Mouse (Mus musculus) midbrain, embryonic 13.5 days (tissue): ENCODE data around the gene Adcy4. TPM values are rescaled to one million over a fixed set of nuclear protein-coding genes. Genes with fewer than 3 reads are reported as not detected.

Experiments
- ATAC-seq: fragments of 200-750 bp; cut with Nextera tagmentation; 2 replicates; pipeline ENCODE4 v1.8.0; 2017; ENCODE audit warnings: mild to moderate bottlenecking, moderate TSS enrichment, moderate library complexity
- H3K27ac ChIP-seq: fragments of 300-500 bp; sonication (generic); 2 replicates; pipeline ENCODE4 v1.5.1; 2015; ENCODE audit warnings: inconsistent platforms, mild to moderate bottlenecking, moderate library complexity
- H3K27me3 ChIP-seq: fragments of 300-500 bp; sonication (generic); 2 replicates; pipeline ENCODE4 v1.6.1; 2015; ENCODE audit warnings: mild to moderate bottlenecking, inconsistent platforms
- H3K36me3 ChIP-seq: fragments of 300-500 bp; sonication (generic); 2 replicates; pipeline ENCODE4 v1.6.1; 2015; ENCODE audit warnings: mild to moderate bottlenecking, inconsistent platforms
- H3K4me1 ChIP-seq: fragments of 300-500 bp; sonication (generic); replicated peaks from 2 replicates; pipeline ENCODE4 v1.6.1; 2015; ENCODE audit warnings: inconsistent platforms
- H3K4me2 ChIP-seq: fragments of 300-500 bp; sonication (generic); replicated peaks from 2 replicates; pipeline ENCODE4 v1.6.1; 2015; ENCODE audit warnings: moderate library complexity, mild to moderate bottlenecking, inconsistent platforms
- H3K4me3 ChIP-seq: fragments of 300-500 bp; sonication (generic); replicated peaks from 2 replicates; pipeline ENCODE4 v1.5.1; 2015; ENCODE audit warnings: mild to moderate bottlenecking, inconsistent platforms
- H3K9ac ChIP-seq: fragments of 300-500 bp; sonication (generic); replicated peaks from 2 replicates; pipeline ENCODE4 v1.6.1; 2015; ENCODE audit warnings: mild to moderate bottlenecking, inconsistent platforms
- H3K9me3 ChIP-seq: fragments of 300-500 bp; sonication (generic); 2 replicates; pipeline ENCODE4 v1.6.1; 2016; ENCODE audit warnings: mild to moderate bottlenecking, inconsistent platforms
- WGBS: fragments of 180-500 bp; shearing (Covaris S2); methylation state at CpG from one replicate; pipeline ENCODE4 v1.1.7; 2015; 5-methylcytosine and 5-hydroxymethylcytosine counted together
- polyA plus RNA-seq: library from polyadenylated mRNA; unstranded; fragments of >200 nt; fragmentation: Nextera tagmentation; extraction: Ambion mirVana; gene quantifications from 2 replicates; pipeline ENCODE4 v1.2.1, GENCODE M21; 2015

The Adcy4 gene
- polyA plus RNA-seq, result 4.1 and 4.2 TPM in 2 replicates

GRCm38 (mm10) chr14:55783958-55784235 is at the start of gene Adcy4:
Gene Adcy4 (minus strand): TSS chr14:55784095.
- Histone ChIP-seq H3K27me3 (peaks cover 76% of the 10 kb centered on the region), H3K27ac (no peak within 1 kb of the TSS), H3K4me2 (peak within 1 kb of the TSS; percentile 46), H3K36me3 (no peaks in the 10 kb centered on the region), H3K4me1 (peaks cover 28% of the 10 kb centered on the region), H3K9me3 (no peaks in the 10 kb centered on the region), H3K9ac (peak within 1 kb of the TSS; percentile 39; the same call in 1 of the 2 replicates), H3K4me3 (peak within 1 kb of the TSS; percentile 26)
- whole genome bisulfite sequencing, result 5% methylated on average over 13 of the region's 13 CpGs
- ATAC-seq, result no peak

DNA sequence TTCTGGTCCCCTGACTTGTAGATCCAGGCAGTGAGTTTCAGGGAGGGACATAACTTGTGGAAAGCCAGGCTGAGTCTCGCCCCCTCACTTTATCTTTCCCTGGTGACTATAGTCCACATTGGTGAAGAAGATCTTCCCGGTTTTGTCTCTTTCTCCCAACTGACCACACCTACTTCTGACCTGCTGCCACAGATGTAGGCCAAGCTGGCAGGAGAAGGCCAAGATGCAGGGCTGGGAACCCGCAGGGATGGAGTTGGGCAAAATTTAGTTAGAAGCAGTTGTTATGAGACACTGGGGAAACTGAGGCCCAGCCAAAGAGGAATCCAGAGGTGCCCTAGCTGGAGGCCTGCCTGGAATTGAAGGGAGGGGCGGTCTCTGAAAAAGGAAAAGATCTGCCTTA is 49.2 kb upstream of the Adcy4 start:
- H3K4me3 ChIP-seq, result no peak overlapping the region
- H3K27me3 ChIP-seq, result no peaks in the 10 kb centered on the region
- WGBS, result 90% methylated on average over 4 of the region's 4 CpGs
- H3K9me3 ChIP-seq, result no peaks in the 10 kb centered on the region
- ATAC-seq, result no peak
- 0 out of 2 replicates have a peak overlapping the region, but pooled peaks have one; percentile 23 for H3K9ac ChIP-seq
- no peak overlapping the region for H3K27ac ChIP-seq
- no peak overlapping the region for H3K4me2 ChIP-seq
- no peaks in the 10 kb centered on the region for H3K4me1 ChIP-seq
- H3K36me3 ChIP-seq, result no peaks in the 10 kb centered on the region

- Histone ChIP-seq H3K4me1 (peaks cover 18% of the 10 kb centered on the region), H3K9me3 (no peaks in the 10 kb centered on the region), H3K4me2 (no peak overlapping the region), H3K36me3 (no peaks in the 10 kb centered on the region), H3K4me3 (no peak overlapping the region), H3K9ac (no peak overlapping the region), H3K27me3 (peaks cover 22% of the 10 kb centered on the region), H3K27ac (no peak overlapping the region)
- 90% methylated on average over 4 of the region's 4 CpGs for WGBS
- ATAC-seq, result no peak
These were observed 46.4 kb upstream of the Adcy4 start for GRCm38 (mm10) chr14:55830331-55830730.

DNA sequence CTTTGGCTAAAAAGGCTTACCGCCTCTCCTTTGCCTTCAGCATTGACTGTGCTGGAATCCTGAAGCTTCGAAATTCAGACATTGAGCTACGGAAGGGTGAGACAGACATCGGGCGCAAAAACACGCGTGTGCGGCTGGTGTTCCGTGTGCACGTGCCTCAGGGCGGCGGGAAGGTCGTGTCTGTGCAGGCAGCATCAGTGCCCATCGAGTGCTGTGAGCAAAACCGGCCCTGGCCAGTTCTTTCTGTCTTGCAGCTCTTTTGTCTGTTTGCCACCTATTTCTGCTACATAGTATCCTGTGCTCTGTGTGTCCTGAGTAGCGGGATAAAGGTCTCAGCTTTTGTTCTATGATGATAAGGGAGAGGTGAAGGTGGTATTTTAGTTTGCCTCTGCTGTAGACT is 46.0 kb upstream of the Adcy4 start:
- no peak overlapping the region for H3K4me2 ChIP-seq
- H3K4me3 ChIP-seq, result no peak overlapping the region
- ATAC-seq, result no peak
- 92% methylated on average over 16 of the region's 16 CpGs for WGBS
- peaks cover 22% of the 10 kb centered on the region for H3K4me1 ChIP-seq
- H3K27me3 ChIP-seq, result peaks cover 22% of the 10 kb centered on the region
- no peaks in the 10 kb centered on the region for H3K36me3 ChIP-seq
- H3K9me3 ChIP-seq, result no peaks in the 10 kb centered on the region
- no peak overlapping the region for H3K9ac ChIP-seq
- no peak overlapping the region for H3K27ac ChIP-seq

- Histone ChIP-seq H3K4me2 (no peak overlapping the region), H3K27me3 (peaks cover 25% of the 10 kb centered on the region)
- 63% methylated on average over 3 of the region's 3 CpGs for WGBS
These were observed 44.9 kb upstream of the Adcy4 start for GRCm38 (mm10) chr14:55828716-55829263.

GRCm38 (mm10) chr14:55826551-55827340 is 42.9 kb upstream of the Adcy4 start:
- H3K27ac ChIP-seq, result no peak overlapping the region

More at GRCm38 (mm10) chr14:55828716-55829263, 44.9 kb upstream of the Adcy4 start:
- H3K27ac ChIP-seq, result no peak overlapping the region
- no peak overlapping the region for H3K4me3 ChIP-seq
- no peaks in the 10 kb centered on the region for H3K36me3 ChIP-seq
- ATAC-seq, result no peak
- H3K9ac ChIP-seq, result no peak overlapping the region
- no peaks in the 10 kb centered on the region for H3K9me3 ChIP-seq
- peaks cover 33% of the 10 kb centered on the region for H3K4me1 ChIP-seq

DNA sequence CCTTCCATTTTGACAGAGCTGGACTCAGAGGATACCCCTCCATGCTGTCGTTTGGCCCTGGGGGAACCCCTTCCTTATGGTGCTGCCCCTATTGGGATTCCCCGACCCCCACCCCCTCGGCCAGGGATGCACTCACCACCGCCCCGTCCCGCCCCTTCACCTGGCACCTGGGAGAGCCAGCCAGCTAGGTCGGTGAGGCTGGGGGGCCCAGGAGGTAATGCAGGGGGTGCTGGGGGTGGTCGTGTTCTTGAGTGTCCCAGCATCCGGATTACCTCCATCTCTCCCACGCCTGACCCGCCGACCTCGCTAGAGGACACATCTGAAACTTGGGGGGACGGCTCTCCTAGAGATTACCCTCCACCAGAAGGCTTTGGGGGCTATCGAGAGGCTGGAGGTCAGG is 42.2 kb upstream of the Adcy4 start:
- no peak; the same call in 1 of the 2 replicates for ATAC-seq
- Histone ChIP-seq H3K9me3 (no peaks in the 10 kb centered on the region), H3K4me1 (peaks cover 45% of the 10 kb centered on the region), H3K9ac (peak overlapping the region; percentile 67), H3K4me3 (peak overlapping the region; percentile 65), H3K36me3 (no peaks in the 10 kb centered on the region), H3K27me3 (peaks cover 25% of the 10 kb centered on the region), H3K27ac (no peak overlapping the region), H3K4me2 (peak overlapping the region; percentile 87)
- 3% methylated on average over 15 of the region's 15 CpGs for WGBS

More at GRCm38 (mm10) chr14:55826551-55827340, 42.9 kb upstream of the Adcy4 start:
- no peaks in the 10 kb centered on the region for H3K36me3 ChIP-seq
- H3K4me1 ChIP-seq, result peaks cover 45% of the 10 kb centered on the region
- peak overlapping the region; percentile 54 for H3K9ac ChIP-seq
- 9% methylated on average over 41 of the region's 41 CpGs for WGBS
- peak overlapping the region; percentile 87 for H3K4me2 ChIP-seq
- H3K4me3 ChIP-seq, result peak overlapping the region; percentile 65
- ATAC-seq, result no peak
- H3K27me3 ChIP-seq, result peaks cover 25% of the 10 kb centered on the region
- no peaks in the 10 kb centered on the region for H3K9me3 ChIP-seq

DNA sequence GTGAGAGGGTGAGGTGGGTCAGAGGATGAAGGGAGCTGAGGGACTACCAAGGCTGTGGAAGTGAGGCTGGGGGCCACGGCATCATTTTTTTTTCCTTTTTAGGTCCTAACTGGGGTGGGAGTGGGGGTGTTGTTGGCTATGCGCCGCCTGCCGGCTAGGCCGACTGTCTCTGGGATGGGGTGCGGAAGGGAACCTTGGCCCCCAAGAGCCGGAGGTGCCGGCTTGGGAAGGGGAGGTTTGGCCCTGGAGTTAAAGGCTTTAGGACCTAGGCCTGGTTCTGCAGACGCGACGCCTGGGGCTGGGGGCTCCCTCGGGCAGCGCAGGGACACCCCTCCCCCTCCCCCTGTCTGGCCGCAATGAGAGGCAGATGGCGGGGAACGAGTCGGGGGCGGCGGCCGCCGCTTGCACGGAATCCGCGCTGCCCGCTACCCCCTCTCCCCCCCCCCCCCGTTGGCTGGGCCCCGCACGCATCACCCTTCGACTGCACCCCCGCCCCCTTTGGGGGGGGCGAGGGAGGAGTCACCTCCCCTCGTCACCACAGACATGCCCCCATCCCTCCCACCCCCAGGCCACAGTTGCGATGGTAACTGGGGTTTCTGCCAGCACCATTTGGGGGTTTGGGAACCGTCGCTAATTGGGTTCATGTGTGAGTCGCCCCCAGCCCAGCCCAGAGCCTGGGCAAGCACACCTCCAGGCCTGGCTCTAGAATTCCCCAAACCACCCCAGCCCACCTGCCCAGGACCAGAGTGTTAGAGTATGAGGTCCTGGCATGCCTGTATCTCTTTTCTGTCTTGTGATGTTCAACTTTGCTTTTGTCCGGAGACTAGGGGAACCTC is 41.5 kb upstream of the Adcy4 start:
- Histone ChIP-seq H3K9ac (peak overlapping the region; percentile 67), H3K4me1 (peaks cover 45% of the 10 kb centered on the region), H3K4me3 (peak overlapping the region; percentile 65), H3K36me3 (no peaks in the 10 kb centered on the region), H3K9me3 (no peaks in the 10 kb centered on the region), H3K27me3 (peaks cover 25% of the 10 kb centered on the region), H3K27ac (peak overlapping the region; percentile 16; the same call in 1 of the 2 replicates), H3K4me2 (peak overlapping the region; percentile 87)
- whole genome bisulfite sequencing, result 0% methylated on average over 18 of the region's 37 CpGs
- ATAC-seq, result peak; percentile 43; the same call in 1 of the 2 replicates

DNA sequence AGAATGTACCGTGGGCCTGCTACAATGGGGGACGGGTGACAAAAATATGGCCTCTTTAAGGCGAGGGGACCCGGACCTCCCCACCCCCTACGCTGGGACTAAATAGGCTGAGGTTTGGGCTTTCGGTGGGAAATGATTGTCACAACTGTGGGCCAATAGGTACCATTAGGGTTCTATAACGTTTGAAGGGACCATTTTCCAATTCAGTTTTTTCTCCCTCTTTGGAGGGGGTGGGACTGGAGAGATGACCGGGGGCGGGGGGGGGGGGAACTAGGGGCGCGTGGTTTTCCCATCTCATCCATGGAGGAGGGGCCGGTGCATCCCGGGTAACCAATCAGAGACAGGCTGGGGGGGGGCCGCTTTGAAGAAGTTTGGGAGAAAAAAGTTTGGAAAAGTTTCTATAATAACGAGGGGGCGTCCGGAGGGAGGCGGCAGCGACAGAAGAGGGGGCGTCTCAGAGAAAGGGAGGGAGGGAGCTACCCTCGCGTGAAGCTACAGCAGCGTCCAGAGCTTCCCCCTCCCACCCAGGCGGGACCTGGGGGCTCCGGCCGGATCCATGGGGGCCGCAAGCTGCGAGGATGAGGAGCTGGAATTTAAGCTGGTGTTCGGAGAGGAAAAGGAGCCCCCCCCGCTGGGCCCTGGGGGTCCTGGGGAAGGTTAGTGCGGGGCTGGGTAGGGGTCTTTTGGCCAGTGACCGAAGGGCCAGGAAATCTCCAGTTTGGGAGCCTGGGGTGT is 40.8 kb upstream of the Adcy4 start:
- WGBS, result under 1% methylated on average over 32 of the region's 32 CpGs
- H3K9me3 ChIP-seq, result no peaks in the 10 kb centered on the region
- ATAC-seq, result 0 out of 2 replicates have a peak, but pooled peaks have one; percentile 13

GRCm38 (mm10) chr14:55824001-55824480 is 40.1 kb upstream of the Adcy4 start:
- Histone ChIP-seq H3K4me1 (peaks cover 45% of the 10 kb centered on the region), H3K9me3 (no peaks in the 10 kb centered on the region), H3K27me3 (peaks cover 25% of the 10 kb centered on the region), H3K4me2 (peak overlapping the region; percentile 87), H3K4me3 (peak overlapping the region; percentile 65), H3K36me3 (no peaks in the 10 kb centered on the region), H3K27ac (peak overlapping the region; percentile 88), H3K9ac (peak overlapping the region; percentile 74)
- 0 out of 2 replicates have a peak, but pooled peaks have one; percentile 7 for ATAC-seq
- 1% methylated on average over 10 of the region's 10 CpGs for WGBS

More for the DNA sequence above, 40.8 kb upstream of the Adcy4 start:
- Histone ChIP-seq H3K4me2 (peak overlapping the region; percentile 87), H3K9ac (peak overlapping the region; percentile 67), H3K4me3 (peak overlapping the region; percentile 65), H3K27ac (peak overlapping the region; percentile 88), H3K4me1 (peaks cover 45% of the 10 kb centered on the region), H3K27me3 (peaks cover 25% of the 10 kb centered on the region), H3K36me3 (no peaks in the 10 kb centered on the region)
